Mouse (Mus musculus) Muller cell, postnatal 12 days (primary cell): ENCODE measurements at regions not wholly inside any gene's neighbourhood (a gene's known extent, or its start where the extent isn't known, plus 50 kb on each side); places are given as distances from the start of the nearest gene placed in this dataset.

Source experiments
- DNase-seq: peaks from one replicate; pipeline ENCODE4 v3.0.0-alpha.2; 2015; ENCODE audit errors: inconsistent ontology term

DNA sequence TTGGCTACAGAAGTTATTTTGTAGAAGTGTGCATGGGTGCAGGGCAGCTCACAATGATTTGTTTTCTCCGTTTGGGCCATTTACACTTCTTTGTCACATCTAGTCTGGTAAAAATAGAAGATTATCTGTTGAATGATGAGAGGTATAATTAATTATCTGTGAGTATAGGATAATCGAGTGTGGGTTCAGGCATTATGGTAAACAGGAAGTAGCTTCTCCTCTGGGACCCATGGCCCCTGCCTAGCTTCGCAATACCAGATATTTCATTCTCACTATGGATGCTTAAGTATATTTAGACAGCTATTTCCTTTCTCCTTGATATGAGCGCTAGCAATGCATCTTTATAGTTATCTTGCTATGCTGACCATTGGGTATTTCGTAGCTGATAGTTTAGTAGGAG is 1373.7 kb upstream of the Pcdh20 start:
- no peak for DNase-seq

DNA sequence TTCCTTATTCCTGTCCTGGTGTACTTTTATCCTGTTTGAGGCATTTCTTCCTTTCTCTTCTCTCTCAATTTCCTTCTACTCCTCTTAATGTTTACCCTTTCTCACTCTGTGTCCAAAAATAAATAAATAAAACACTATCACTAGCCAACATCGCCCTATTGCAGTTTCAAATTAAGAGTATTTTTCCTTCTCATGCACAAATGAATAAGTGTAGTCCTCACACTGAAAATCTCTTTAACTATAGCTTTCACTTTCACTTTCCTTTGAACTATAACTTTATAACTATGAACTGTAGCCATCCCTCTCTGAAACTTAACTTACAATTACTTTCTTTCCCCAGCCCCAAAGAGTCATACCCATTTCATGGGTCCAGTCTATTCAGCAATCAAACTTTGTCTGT is 1355.5 kb upstream of the Pcdh20 start:
- peak; percentile 43 for DNase-seq

DNA sequence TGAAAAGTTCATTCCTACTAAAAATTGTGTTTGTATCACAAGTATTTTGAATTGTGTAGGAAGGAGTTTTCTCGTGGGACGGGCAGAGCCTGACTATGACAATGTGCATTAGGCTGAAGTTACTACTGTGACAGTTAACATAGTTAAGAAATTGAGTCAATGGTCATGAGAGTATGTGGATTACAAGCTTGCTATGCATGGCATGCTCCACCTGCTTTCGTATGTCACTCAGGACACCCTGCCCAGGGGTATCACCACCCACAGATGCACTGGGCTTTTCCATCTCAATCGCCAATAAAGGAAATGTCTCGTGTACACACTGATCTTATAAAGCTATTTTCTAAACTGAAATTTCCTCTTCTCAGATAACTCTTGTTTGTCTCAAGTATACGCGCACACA is 1354.8 kb upstream of the Pcdh20 start:
- no peak for DNase-seq

DNA sequence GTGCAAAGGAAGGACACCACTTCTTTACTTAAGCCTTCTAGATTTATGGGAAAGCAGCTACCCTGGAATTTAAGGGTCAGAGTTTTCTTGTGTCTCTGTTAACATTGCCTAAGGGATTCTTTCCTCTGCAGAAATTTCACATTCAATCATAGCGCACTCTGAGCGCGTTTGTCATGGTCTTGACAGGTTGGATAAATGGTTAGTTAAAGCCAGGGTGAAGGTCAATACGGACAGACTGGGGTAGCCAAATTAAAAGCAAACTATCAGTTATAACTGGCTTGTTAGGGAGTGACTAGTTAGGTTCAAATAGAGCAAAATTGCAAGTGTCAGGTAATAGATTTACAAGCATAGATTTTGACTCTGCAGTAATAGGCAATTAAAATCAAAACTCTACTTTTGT is 1352.2 kb upstream of the Pcdh20 start:
- no peak for DNase-seq

DNA sequence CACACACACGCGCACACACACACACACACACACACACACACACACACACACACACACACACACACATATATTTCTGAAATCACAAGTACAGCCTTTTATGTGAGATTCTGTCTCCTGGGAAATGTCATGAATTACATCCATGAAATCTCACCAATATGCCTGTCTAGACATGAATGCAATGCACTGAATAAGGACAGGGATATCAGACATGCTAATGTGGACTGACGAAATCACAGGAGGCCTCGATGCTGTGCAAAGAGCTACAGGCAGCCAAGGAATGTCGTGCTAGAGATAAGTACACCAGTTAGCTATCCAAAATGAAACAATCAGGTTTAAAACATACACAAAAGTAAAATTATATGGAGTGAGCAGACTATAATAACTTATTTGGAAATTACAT is 1351.0 kb upstream of the Pcdh20 start:
- DNase-seq, result no peak

DNA sequence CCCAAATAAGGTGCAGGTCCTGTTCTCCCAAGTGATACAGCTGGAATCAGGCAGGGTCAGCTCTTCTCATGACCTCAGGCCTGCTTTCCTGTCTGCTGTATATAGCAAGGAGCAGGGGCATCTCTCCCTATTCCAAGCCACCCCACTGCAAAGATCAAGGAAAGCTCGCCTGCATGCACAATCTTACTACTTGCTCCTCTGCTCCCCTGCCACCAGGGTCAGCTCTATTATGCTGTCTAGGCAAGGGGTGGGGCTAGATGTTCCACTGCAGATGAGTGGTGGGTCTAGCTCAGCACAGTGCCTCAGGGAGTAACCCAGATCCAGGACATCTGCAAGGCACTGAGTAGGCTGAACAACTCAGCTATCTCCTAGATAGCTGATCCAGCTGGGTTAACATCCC is 1335.6 kb upstream of the Pcdh20 start:
- DNase-seq, result no peak

DNA sequence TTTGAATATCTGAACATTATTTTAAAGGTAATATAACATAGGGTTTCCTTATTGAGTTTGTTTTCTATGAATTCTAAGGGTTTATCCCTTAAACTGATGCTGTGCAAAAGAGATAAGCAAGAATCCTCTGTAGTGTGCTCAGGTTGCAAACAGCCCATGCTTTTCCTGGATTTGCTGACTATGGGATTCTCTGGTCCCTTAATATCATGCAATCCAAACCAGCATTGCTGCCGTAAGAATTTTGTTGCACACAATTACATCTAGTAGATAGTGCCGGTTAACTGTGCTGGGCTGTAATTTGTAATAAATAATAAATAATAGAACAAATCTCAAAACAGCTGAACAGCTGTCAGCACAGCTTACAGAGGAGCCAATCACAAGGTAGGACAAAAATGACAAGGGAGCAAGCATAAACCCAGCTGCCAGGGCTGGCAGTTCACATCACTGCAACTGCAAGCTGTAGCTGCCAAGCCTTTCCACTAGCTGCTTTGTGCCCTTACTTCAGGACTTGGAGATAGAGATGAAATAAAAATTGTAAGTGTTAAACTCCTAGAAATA is 1333.6 kb upstream of the Pcdh20 start:
- no peak for DNase-seq

DNA sequence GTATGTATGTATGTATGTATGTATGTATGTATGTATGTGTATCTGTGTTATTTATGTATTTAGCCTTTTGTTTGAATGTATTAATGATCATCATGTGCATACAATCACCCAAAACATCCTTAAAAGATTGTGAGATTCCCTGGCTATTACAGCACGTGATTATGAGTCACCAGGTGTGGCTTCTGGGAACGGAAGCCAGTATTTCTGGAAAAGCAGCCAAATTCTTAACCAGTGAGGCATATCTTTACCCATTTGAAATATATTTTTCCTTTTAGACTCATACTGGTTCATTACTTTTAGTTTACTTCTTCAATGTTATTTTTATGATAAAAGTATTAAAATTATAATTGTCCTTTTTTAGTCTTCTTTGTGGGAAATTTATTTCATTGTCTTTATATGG is 1284.6 kb upstream of the Pcdh20 start:
- peak; percentile 76 for DNase-seq

DNA sequence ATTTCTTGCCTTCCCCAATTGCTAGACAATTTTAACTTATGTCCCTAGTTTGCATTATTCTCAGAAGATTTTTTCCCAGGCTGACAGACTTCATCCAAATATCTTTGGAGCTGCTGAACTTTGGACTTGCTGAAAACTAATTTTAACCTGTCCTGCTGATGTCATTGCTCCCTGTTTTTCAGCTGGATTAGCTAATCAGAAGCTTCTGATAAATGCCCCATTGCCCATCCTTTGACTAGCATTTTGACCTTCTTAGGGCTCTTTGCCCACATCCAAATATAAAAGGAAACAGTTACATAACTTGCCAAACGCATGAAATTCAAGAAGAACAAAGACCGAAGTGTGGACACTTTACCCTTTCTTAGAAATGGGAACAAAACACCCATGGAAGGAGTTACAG is 1242.5 kb upstream of the Pcdh20 start:
- no peak for DNase-seq
